Mouse (Mus musculus) limb, embryonic 14.5 days (tissue): ENCODE results near the gene Nphp1. TPM values are rescaled to one million over a fixed set of nuclear protein-coding genes. Genes with fewer than 3 reads are reported as not detected.

Experiments
- ATAC-seq: fragments of 200-750 bp; cut with Nextera tagmentation; 2 replicates; pipeline ENCODE4 v1.8.0; 2017; ENCODE audit warnings: low read depth, moderate number of reproducible peaks, moderate TSS enrichment; ENCODE audit not compliant: low FRiP score
- DNase-seq: peaks from one replicate; pipeline ENCODE4 v3.0.0-alpha.2; 2015; ENCODE audit warnings: low spot score
- H3K27ac ChIP-seq: fragments of 300-500 bp; sonication (generic); replicated peaks from 2 replicates; pipeline ENCODE4 v1.5.1; 2014; ENCODE audit warnings: low read depth, mild to moderate bottlenecking, low read length, moderate library complexity, mixed read lengths
- H3K27me3 ChIP-seq: fragments of 300-500 bp; sonication (generic); 2 replicates; pipeline ENCODE4 v1.6.1; 2014; ENCODE audit warnings: low read length, mixed read lengths; ENCODE audit not compliant: control insufficient read depth, insufficient read depth
- H3K36me3 ChIP-seq: fragments of 300-500 bp; sonication (generic); 2 replicates; pipeline ENCODE4 v1.6.1; 2014; ENCODE audit warnings: mild to moderate bottlenecking, low read length, moderate library complexity, mixed read lengths; ENCODE audit not compliant: control insufficient read depth, insufficient read depth
- H3K4me1 ChIP-seq: fragments of 300-500 bp; sonication (generic); 2 replicates; pipeline ENCODE4 v1.6.1; 2014; ENCODE audit warnings: antibody characterized with exemption, low read length, mixed read lengths; ENCODE audit not compliant: control insufficient read depth, insufficient read depth
- H3K4me2 ChIP-seq: fragments of 300-500 bp; sonication (generic); replicated peaks from 2 replicates; pipeline ENCODE4 v1.6.1; 2014; ENCODE audit warnings: low read depth, mild to moderate bottlenecking, low read length, moderate library complexity; ENCODE audit not compliant: severe bottlenecking
- H3K4me3 ChIP-seq: fragments of 300-500 bp; sonication (generic); replicated peaks from 2 replicates; pipeline ENCODE4 v1.5.1; 2014; ENCODE audit warnings: low read length
- H3K9ac ChIP-seq: fragments of 300-500 bp; sonication (generic); 2 replicates; pipeline ENCODE4 v1.6.1; 2014; ENCODE audit warnings: mild to moderate bottlenecking, low read depth, low read length, moderate library complexity; ENCODE audit not compliant: severe bottlenecking
- H3K9me3 ChIP-seq: fragments of 300-500 bp; sonication (generic); 2 replicates; pipeline ENCODE4 v1.6.1; 2016; ENCODE audit warnings: low read length; ENCODE audit not compliant: control insufficient read depth
- POLR2A ChIP-seq: fragments of 200-500 bp; IDR thresholded peaks from 2 replicates; pipeline ENCODE4 v1.8.0; 2012; ENCODE audit warnings: inconsistent platforms, mild to moderate bottlenecking, moderate library complexity, borderline replicate concordance; ENCODE audit not compliant: insufficient read depth, insufficient read length; ENCODE audit errors: extremely low read depth
- WGBS: fragments of 180-500 bp; shearing (Covaris S2); extraction: QIAGEN DNeasy Blood & Tissue Kit; methylation state at CpG from one replicate; pipeline ENCODE4 v1.1.7; 2014; 5-methylcytosine and 5-hydroxymethylcytosine counted together
- polyA plus RNA-seq, 2 experiments: library from polyadenylated mRNA; depleted of rRNA in 1 of 2; stranded (reverse) in 1 of 2; unstranded in 1 of 2; fragments of >200 nt; fragmentation: Nextera tagmentation in 1 of 2; extraction: Ambion mirVana in 1 of 2; gene quantifications; 2 replicates each; pipeline versions ENCODE4 v1.2.1 to v1.2.3; 2012 to 2014

Nphp1 gene
- polyA plus RNA-seq, 2 experiments, result 23.4 to 27.8 TPM

DNA sequence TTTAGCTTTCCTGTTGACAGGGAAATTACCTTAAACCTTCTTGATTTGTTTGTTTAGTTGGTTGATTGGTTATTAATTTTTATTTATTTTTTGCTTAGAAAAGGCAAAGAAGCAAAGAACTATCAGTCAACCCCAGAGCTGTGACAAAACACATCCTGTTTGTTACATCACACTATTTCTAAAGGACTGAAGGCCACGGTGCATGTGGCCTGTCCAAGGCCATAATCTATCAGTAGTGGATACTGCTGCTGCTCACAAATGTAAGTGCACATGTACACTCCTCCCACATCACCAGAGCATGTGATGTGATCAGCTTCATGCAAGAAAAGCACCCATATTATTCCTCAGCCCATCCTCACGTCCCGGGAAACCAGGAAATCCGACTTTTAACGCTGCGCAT, 28.7 kb downstream of the Nphp1 start:
- Histone ChIP-seq H3K9me3 (no peaks in the 10 kb centered on the region), H3K4me2 (no peak overlapping the region), H3K27ac (no peak overlapping the region), H3K4me1 (no peaks in the 10 kb centered on the region), H3K9ac (no peak overlapping the region), H3K36me3 (peaks cover 33% of the 10 kb centered on the region), H3K27me3 (no peaks in the 10 kb centered on the region), H3K4me3 (no peak overlapping the region)
- WGBS, result 89% methylated on average over 6 of the region's 6 CpGs
- TF ChIP-seq POLR2A, result no peak
- ATAC-seq (no peak), DNase-seq (no peak)

DNA sequence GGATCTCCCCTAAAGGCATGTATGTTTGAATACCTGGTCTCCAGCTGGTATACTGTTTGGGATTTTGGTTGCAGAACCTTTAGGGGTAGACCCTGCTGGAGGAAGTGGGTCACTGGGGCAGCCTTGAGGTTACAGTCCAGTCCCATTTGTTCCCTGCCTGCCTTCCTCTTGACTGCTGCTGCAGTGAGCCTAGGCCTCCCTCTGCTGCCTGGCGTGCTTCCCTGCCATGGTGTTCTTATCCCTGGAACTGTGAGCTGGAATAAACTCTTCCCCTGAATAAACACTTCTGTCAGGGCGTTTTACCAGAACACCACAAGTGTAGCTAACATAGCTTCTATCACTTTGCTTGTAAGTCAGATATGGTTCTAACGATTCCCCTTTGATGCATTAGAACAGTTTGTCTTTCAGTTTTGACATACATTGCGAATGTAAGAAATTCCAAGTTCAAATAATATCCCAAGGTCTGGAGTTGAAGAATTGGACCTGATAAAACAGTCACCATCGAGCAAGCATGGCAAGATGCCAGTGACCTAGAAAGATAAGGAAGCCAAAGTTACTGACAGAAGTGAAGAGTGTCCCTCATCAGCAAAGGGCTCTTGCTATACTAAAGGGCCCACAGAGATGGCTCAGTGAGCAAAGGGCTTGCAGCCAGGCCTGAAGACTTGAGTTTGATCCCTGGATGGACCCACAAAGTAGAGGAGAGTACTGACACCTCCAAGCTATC, 29.4 kb downstream of the Nphp1 start:
- no peak overlapping the region for H3K27ac ChIP-seq
- no peak overlapping the region for H3K4me2 ChIP-seq
- peaks cover 33% of the 10 kb centered on the region for H3K36me3 ChIP-seq
- no peaks in the 10 kb centered on the region for H3K9me3 ChIP-seq
- no peaks in the 10 kb centered on the region for H3K27me3 ChIP-seq
- DNase-seq (no peak), ATAC-seq (no peak)
- H3K4me1 ChIP-seq, result no peaks in the 10 kb centered on the region
- no peak for TF ChIP-seq POLR2A
- H3K4me3 ChIP-seq, result no peak overlapping the region
- WGBS, result 84% methylated on average over 5 of the region's 5 CpGs
- no peak overlapping the region for H3K9ac ChIP-seq

DNA sequence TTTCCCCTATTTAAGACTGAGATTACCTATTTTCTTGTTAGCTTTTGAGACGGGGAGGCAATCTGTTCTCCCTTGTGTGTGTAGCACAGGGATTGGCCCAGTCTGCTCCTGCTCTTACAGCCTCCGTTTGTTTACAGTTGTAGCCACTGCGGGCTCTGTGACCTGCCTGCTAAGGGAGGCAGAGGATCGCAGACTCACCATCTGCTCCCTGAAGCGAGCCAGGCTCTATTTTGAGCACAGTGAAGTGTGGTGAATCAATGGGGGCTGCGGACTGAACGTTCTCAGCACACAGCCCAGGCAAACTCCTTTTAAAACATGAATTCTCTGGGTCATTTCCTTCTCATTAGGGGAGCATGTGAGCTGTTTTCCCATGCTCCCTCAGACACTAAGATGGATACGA, 31.5 kb downstream of the Nphp1 start:
- Histone ChIP-seq H3K4me3 (no peak overlapping the region), H3K27me3 (no peaks in the 10 kb centered on the region), H3K27ac (no peak overlapping the region), H3K4me2 (no peak overlapping the region), H3K36me3 (peaks cover 20% of the 10 kb centered on the region), H3K9me3 (no peaks in the 10 kb centered on the region), H3K4me1 (no peaks in the 10 kb centered on the region), H3K9ac (no peak overlapping the region)
- TF ChIP-seq POLR2A, result no peak
- no peak for ATAC-seq
- no peak for DNase-seq
- WGBS, result 33% methylated on average over 8 of the region's 8 CpGs

DNA sequence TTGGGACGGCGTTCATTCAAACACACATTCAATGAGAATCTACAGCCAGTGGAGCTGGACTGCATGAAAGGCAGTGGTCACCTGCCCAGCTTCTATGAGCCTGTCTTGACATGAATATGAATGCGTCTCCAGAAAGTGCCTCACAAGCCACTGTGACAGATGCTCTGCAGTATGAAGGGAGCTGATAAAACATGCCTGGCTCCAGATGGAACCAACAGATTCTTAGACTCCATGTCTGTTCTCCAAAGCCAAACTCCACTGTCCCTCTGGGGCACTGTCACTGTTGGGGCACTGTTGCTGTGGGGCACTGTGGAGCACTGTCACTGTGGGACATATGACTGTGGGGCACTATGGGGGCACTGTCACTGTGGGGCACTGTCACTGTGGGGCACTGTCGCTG, 34.6 kb downstream of the Nphp1 start:
- Histone ChIP-seq H3K4me3 (no peak overlapping the region), H3K4me1 (no peaks in the 10 kb centered on the region), H3K27ac (no peak overlapping the region), H3K36me3 (peaks cover 4% of the 10 kb centered on the region; the same call in 1 of the 2 replicates), H3K9ac (no peak overlapping the region), H3K27me3 (no peaks in the 10 kb centered on the region), H3K4me2 (no peak overlapping the region), H3K9me3 (no peaks in the 10 kb centered on the region)
- 94% methylated on average over 4 of the region's 4 CpGs for WGBS
- no peak for TF ChIP-seq POLR2A
- no peak for ATAC-seq
- no peak for DNase-seq

DNA sequence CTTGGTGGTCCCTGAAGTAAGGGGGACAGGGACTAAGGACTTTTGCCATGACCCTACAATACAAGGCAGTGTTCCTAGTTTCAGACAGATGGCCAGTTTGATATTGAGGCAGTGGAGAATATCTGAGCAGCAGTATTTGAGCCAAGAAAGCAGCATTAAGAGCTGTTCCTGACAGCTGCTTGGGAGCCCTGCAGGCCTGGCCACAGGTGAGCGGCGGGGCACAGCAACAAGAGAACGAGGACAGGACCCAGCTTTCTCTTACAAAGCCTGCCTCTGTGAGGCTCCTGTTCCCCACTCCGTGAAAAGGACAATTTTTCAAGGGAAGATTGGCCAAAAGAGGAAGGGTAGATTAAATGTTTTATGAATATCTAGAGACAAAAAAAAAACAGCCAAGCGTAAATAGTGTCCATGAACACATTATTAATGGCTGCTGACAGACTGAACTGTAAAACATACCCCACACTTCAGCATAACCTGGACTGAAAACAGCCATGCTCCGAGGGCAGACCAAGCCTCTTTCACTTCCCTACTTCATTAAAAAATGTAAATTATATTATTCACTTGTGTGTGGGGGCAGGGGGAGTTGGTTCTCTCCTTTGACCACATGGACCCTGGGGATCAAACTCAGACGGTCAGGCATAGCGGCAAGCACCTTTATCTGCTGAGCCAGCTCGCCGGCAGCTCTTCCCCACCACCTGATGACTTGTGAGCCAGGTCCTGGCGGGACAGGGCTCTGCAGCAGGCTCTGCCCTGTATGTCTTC, 36.7 kb downstream of the Nphp1 start:
- Histone ChIP-seq H3K9ac (no peak overlapping the region), H3K4me1 (no peaks in the 10 kb centered on the region), H3K27me3 (no peaks in the 10 kb centered on the region), H3K4me3 (no peak overlapping the region), H3K4me2 (no peak overlapping the region), H3K27ac (no peak overlapping the region), H3K9me3 (no peaks in the 10 kb centered on the region), H3K36me3 (no peaks in the 10 kb centered on the region)
- TF ChIP-seq POLR2A, result no peak
- DNase-seq (no peak), ATAC-seq (no peak)
- whole genome bisulfite sequencing, result 70% methylated on average over 11 of the region's 11 CpGs
